Mouse (Mus musculus) liver, embryonic 14.5 days (tissue): ENCODE data around the gene Lgals12.

ENCODE experiments used
- CTCF ChIP-seq: IDR thresholded peaks from 2 replicates; pipeline ENCODE4 v1.5.1; 2016; ENCODE audit warnings: antibody characterized with exemption, low read depth, control low read depth
- EP300 ChIP-seq: IDR thresholded peaks from 2 replicates; pipeline ENCODE4 v1.6.1; 2016; ENCODE audit warnings: antibody characterized with exemption, low read depth

GRCm38 (mm10) chr19:7577710-7578109 lies 29.3 kb downstream of the Lgals12 start:
- TF ChIP-seq CTCF (no peak), EP300 (no peak)
